1 mouse cellular context compared by ENCODE assay signal in the genomic region with DNA sequence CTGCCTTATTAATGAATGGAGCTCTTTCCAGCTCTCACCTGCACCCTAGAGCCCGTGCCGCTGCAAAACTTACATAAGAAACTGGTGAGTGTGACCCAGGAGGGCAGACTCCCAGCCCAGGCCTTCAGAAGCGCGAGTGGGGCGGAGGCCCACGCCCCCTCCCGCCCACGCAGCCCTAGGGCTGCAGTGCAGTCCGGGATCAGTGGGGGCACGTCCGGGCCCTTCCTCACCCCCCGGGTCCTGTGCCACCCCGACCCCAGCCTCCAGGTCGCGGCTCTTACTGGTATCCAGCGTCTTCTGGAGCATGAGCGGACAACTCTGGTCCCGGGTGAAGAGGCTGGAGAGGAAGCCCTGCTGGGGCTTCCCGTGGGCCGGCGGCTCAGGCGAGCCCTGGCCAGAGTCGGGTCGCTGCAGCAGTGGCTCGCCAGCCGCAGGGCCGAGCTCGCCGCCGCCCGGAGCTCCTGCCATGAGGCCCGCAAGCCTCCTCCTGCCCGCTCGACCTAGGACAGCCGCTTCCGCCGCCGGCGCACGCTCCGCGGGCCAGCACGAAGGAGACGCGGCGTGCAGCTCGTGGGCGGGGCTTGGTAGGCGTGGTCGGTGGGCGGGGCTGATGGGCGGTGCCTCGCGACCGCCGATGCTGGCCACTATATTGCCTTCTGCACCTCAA.
TF ChIP-seq lines count a peak whose summit lies in the region.

A gene (minus strand): TSS at position 535 of the 667 bp plus-strand sequence.

TF ChIP-seq in CH12.LX, 34 proteins besides CTCF, POLR2A, EP300 and RAD21 (continued from another document):
- TF ChIP-seq RCOR1 (conservative IDR thresholded peaks at IDR 0.05; ENCODE audit: low read depth, low read length) (no peak), NRF1 (IDR thresholded peaks at IDR 0.05; ENCODE audit: low read depth, low read length) (peak; percentile 76), HCFC1 (IDR thresholded peaks at IDR 0.05; ENCODE audit: low read depth, low read length) (peak; percentile 30; the same call in 1 of the 2 replicates), MAFK (IDR thresholded peaks at IDR 0.05; ENCODE audit: insufficient replicate concordance, low read length) (no peak), ZNF384 (IDR thresholded peaks at IDR 0.05; ENCODE audit: low read depth, low read length) (no peak), ELF1 (IDR thresholded peaks at IDR 0.05; ENCODE audit: low read depth, low read length) (peak; percentile 53; the same call in 1 of the 2 replicates), UBTF (IDR thresholded peaks at IDR 0.05; ENCODE audit: low read depth, low read length) (peak; percentile 71), GABPA (IDR thresholded peaks at IDR 0.05; ENCODE audit: insufficient replicate concordance, low read depth, low read length) (no peak), JUND (conservative IDR thresholded peaks at IDR 0.05; ENCODE audit: low read depth, low read length) (no peak), MYC (IDR thresholded peaks at IDR 0.05; ENCODE audit: low read depth, low read length) (no peak), USF2 (conservative IDR thresholded peaks at IDR 0.05; ENCODE audit: low read depth, low read length) (no peak), NELFE (IDR thresholded peaks at IDR 0.05; ENCODE audit: low read depth, low read length) (peak; percentile 81), PAX5 (IDR thresholded peaks at IDR 0.05; ENCODE audit: low read length) (no peak), IRF4 (IDR thresholded peaks at IDR 0.05; ENCODE audit: low read depth, low read length) (no peak), SIN3A (IDR thresholded peaks at IDR 0.05; ENCODE audit: low read length) (peak; percentile 68), USF1 (IDR thresholded peaks at IDR 0.05; ENCODE audit: low read depth, low read length) (no peak), TCF12 (IDR thresholded peaks at IDR 0.05; ENCODE audit: low read depth, low read length) (peak; percentile 51; the same call in 1 of the 2 replicates)
